Mouse (Mus musculus) midbrain, postnatal 0 days (tissue): ENCODE measurements at regions not wholly inside any gene's neighbourhood (a gene's known extent, or its start where the extent isn't known, plus 50 kb on each side); places are given as distances from the start of the nearest gene placed in this dataset.
A peak's percentile ranks its signal among the peaks of the same experiment; 100 is the strongest.
"Not testable (repeated sequence)": the region's sequence is repeated elsewhere in the genome, so short reads cannot be mapped to it uniquely, and the experiment has no call there.

ENCODE experiments used
- ATAC-seq: fragments of 200-750 bp; cut with Nextera tagmentation; 2 replicates; pipeline ENCODE4 v1.8.0; 2017; ENCODE audit warnings: moderate number of reproducible peaks, mild to moderate bottlenecking, moderate TSS enrichment, moderate library complexity; ENCODE audit not compliant: low FRiP score
- DNase-seq: peaks from one replicate; pipeline ENCODE4 v3.0.0-alpha.2; 2015; ENCODE audit warnings: low spot score
- H3K27ac ChIP-seq: fragments of 300-500 bp; sonication (generic); 2 replicates; pipeline ENCODE4 v1.5.1; 2014; ENCODE audit warnings: low read depth, mild to moderate bottlenecking, low read length, mixed read lengths
- H3K27me3 ChIP-seq: fragments of 300-500 bp; sonication (generic); 2 replicates; pipeline ENCODE4 v1.6.1; 2014; ENCODE audit warnings: low read length, control low read depth, mixed read lengths; ENCODE audit not compliant: insufficient read depth
- H3K36me3 ChIP-seq: fragments of 300-500 bp; sonication (generic); 2 replicates; pipeline ENCODE4 v1.6.1; 2014; ENCODE audit warnings: low read length, control low read depth, mixed read lengths; ENCODE audit not compliant: insufficient read depth
- H3K4me1 ChIP-seq: fragments of 300-500 bp; sonication (generic); 2 replicates; pipeline ENCODE4 v1.6.1; 2014; ENCODE audit warnings: mild to moderate bottlenecking, control low read depth, antibody characterized with exemption, low read length, mixed read lengths; ENCODE audit not compliant: insufficient read depth
- H3K4me2 ChIP-seq: fragments of 300-500 bp; sonication (generic); 2 replicates; pipeline ENCODE4 v1.6.1; 2014; ENCODE audit warnings: low read depth, mild to moderate bottlenecking, low read length, mixed read lengths; ENCODE audit not compliant: poor library complexity, severe bottlenecking
- H3K4me3 ChIP-seq: fragments of 300-500 bp; sonication (generic); 2 replicates; pipeline ENCODE4 v1.5.1; 2014; ENCODE audit warnings: low read depth, mild to moderate bottlenecking, low read length, moderate library complexity
- H3K9ac ChIP-seq: fragments of 300-500 bp; sonication (generic); replicated peaks from 2 replicates; pipeline ENCODE4 v1.6.1; 2014; ENCODE audit warnings: mild to moderate bottlenecking, low read length, moderate library complexity, mixed read lengths; ENCODE audit not compliant: poor library complexity, severe bottlenecking
- H3K9me3 ChIP-seq: fragments of 300-500 bp; sonication (generic); 2 replicates; pipeline ENCODE4 v1.6.1; 2016; ENCODE audit warnings: low read length, control low read depth
- CTCF ChIP-seq: IDR thresholded peaks from 2 replicates; pipeline ENCODE4 v1.5.1; 2016; ENCODE audit warnings: antibody characterized with exemption, mild to moderate bottlenecking
- WGBS: fragments of 180-500 bp; shearing (Covaris S2); extraction: QIAGEN DNeasy Blood & Tissue Kit; methylation state at CpG from one replicate; pipeline ENCODE4 v1.1.7; 2014; 5-methylcytosine and 5-hydroxymethylcytosine counted together

- Histone ChIP-seq H3K27me3 (no peaks in the 10 kb centered on the region), H3K9me3 (no peaks in the 10 kb centered on the region), H3K9ac (no peak overlapping the region), H3K4me1 (no peaks in the 10 kb centered on the region), H3K4me2 (no peak overlapping the region), H3K4me3 (no peak overlapping the region), H3K36me3 (no peaks in the 10 kb centered on the region), H3K27ac (no peak overlapping the region)
- ATAC-seq (0 out of 2 replicates have a peak, but pooled peaks have one; percentile 44), DNase-seq (no peak)
- WGBS, result 61% methylated on average over 7 of the region's 7 CpGs
- TF ChIP-seq CTCF, result no peak
Observed at GRCm38 (mm10) chr5:40441239-40441638, 686.0 kb upstream of the Hs3st1 start.

DNA sequence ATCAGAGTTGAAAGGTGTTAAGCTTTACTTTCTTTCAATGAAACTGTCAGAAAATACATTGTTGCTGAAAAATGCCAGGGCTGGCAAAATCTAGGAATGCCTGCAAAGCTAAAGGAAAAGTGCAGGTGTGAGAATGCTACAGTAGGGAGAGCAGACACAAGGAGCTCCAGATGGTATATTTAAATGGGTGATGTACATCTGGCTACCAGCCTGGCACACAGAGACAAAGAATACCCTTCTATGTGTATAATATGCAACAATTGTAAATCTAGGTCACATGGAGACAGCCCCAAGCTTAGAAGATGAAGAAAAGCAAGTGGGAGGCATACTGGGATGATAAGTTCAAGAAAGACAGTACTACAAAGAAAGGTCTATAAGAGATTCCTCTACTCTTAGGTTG lies 647.4 kb upstream of the Hs3st1 start:
- Histone ChIP-seq H3K4me3 (no peak overlapping the region), H3K27ac (no peak overlapping the region), H3K4me1 (no peaks in the 10 kb centered on the region), H3K9ac (no peak overlapping the region), H3K9me3 (no peaks in the 10 kb centered on the region), H3K27me3 (no peaks in the 10 kb centered on the region), H3K4me2 (no peak overlapping the region), H3K36me3 (no peaks in the 10 kb centered on the region)
- ATAC-seq (no peak), DNase-seq (no peak)
- no peak for TF ChIP-seq CTCF

DNA sequence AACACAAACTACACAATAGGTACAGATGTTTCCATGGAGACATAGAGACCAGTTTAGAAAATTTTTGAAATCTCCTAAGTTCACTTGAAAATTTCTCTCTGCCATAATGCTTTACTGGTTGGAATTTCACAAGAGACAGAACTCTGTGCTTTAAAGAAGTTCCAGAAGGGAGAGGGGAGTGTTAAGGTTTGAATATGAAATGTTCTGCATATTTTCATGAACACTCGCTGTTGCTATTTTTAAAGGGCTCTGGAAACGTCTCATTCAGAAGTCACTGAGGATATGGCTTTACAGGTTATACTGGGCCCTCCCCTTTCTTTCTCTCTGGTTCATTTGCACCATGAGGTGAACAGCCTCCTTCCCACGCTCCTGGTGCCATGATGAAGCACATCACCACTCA lies 639.5 kb upstream of the Hs3st1 start:
- Histone ChIP-seq H3K4me1 (no peaks in the 10 kb centered on the region), H3K36me3 (no peaks in the 10 kb centered on the region), H3K27me3 (no peaks in the 10 kb centered on the region), H3K9me3 (no peaks in the 10 kb centered on the region), H3K4me3 (no peak overlapping the region), H3K9ac (no peak overlapping the region), H3K27ac (no peak overlapping the region), H3K4me2 (no peak overlapping the region)
- no peak for TF ChIP-seq CTCF
- ATAC-seq, result no peak
- 73% methylated on average over 3 of the region's 3 CpGs for WGBS
- DNase-seq, result no peak

- Histone ChIP-seq H3K4me3 (no peak overlapping the region), H3K36me3 (no peaks in the 10 kb centered on the region), H3K27ac (no peak overlapping the region), H3K27me3 (no peaks in the 10 kb centered on the region), H3K4me2 (no peak overlapping the region), H3K9ac (no peak overlapping the region), H3K4me1 (no peaks in the 10 kb centered on the region), H3K9me3 (no peaks in the 10 kb centered on the region)
- DNase-seq (no peak), ATAC-seq (no peak)
- TF ChIP-seq CTCF, result no peak
Observed at GRCm38 (mm10) chr5:40389591-40389990, 634.3 kb upstream of the Hs3st1 start.

GRCm38 (mm10) chr5:40366956-40367355 lies 611.7 kb upstream of the Hs3st1 start:
- Histone ChIP-seq H3K9ac (no peak overlapping the region), H3K4me3 (no peak overlapping the region), H3K4me2 (no peak overlapping the region), H3K9me3 (no peaks in the 10 kb centered on the region), H3K4me1 (no peaks in the 10 kb centered on the region), H3K27me3 (no peaks in the 10 kb centered on the region), H3K36me3 (no peaks in the 10 kb centered on the region), H3K27ac (no peak overlapping the region)
- DNase-seq, result no peak
- 82% methylated on average over 1 of the region's 1 CpGs for WGBS
- no peak for TF ChIP-seq CTCF
- no peak for ATAC-seq

DNA sequence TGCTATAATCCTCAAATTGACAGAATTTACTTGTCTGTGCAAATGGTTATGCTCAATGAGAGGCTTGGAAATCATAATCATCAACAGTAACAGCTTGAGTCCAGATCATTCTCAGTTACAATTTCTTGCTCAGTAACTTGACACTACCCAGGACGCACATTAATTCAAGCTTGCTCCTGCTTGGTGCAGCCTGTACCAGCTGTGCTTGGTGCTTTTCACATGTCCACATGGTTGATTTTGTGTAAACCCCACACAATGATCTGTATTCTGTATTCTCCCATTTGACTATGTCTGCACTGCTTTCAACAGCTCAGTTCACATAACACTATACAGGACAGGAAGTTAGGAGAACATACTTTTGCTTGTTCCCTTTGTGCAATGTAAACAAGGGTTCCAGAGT lies 576.0 kb upstream of the Hs3st1 start:
- H3K27ac ChIP-seq, result no peak overlapping the region
- H3K9me3 ChIP-seq, result no peaks in the 10 kb centered on the region
- DNase-seq (peak; percentile 9), ATAC-seq (no peak)
- H3K4me3 ChIP-seq, result no peak overlapping the region
- no peaks in the 10 kb centered on the region for H3K27me3 ChIP-seq
- no peaks in the 10 kb centered on the region for H3K36me3 ChIP-seq
- 61% methylated on average over 1 of the region's 1 CpGs for WGBS
- H3K4me2 ChIP-seq, result no peak overlapping the region
- no peak overlapping the region for H3K9ac ChIP-seq
- no peak for TF ChIP-seq CTCF
- no peaks in the 10 kb centered on the region for H3K4me1 ChIP-seq

DNA sequence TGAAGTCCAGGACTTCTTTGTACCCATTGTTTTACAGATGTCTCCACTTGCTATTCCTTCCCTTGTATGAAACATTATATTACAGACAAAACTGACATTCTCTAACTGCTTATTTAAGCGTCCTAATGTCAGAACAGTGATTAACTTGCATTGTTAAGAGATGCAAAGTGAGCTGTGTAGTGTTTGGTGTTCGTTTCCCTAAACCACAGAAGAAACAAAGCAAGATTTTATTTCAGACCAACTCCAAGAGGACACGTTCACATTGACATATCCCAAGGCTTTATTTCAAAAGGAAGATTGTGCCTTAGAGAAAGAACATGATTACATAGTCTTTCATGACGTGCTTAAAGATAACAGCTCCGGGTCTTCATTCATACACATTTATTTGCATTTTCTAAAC lies 553.2 kb upstream of the Hs3st1 start:
- Histone ChIP-seq H3K4me1 (no peaks in the 10 kb centered on the region), H3K36me3 (no peaks in the 10 kb centered on the region), H3K27ac (no peak overlapping the region), H3K4me2 (no peak overlapping the region), H3K27me3 (no peaks in the 10 kb centered on the region), H3K4me3 (no peak overlapping the region), H3K9ac (no peak overlapping the region), H3K9me3 (no peaks in the 10 kb centered on the region)
- no peak for DNase-seq
- no peak for TF ChIP-seq CTCF
- no peak for ATAC-seq
- 56% methylated on average over 5 of the region's 5 CpGs for WGBS

DNA sequence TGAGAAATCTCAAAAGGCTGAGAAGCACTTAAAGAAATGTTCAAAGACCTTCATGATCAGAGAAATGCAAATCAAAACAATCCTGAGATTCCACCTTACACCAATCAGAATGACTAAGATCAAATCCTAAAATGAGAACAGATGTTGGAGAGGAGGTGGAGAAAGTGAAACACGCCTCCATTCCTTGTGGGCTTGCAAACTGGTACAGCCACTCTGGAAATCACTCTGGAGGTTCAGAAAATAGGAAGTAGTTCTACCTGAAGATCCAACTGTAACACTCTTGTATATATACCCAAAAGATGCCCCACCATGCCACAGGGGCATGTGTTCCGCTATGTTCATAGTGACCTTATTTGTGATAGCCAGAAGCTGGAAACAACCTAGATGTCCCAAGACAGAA lies 549.5 kb upstream of the Hs3st1 start:
- WGBS, result 88% methylated on average over 2 of the region's 2 CpGs
- H3K4me2 ChIP-seq, H3K27ac ChIP-seq, H3K4me3 ChIP-seq, H3K4me1 ChIP-seq, H3K9me3 ChIP-seq, H3K36me3 ChIP-seq, H3K27me3 ChIP-seq, H3K9ac ChIP-seq, DNase-seq, ATAC-seq: not testable (repeated sequence)
